Mouse (Mus musculus): Measurements from ENCODE around the gene Fam50a. TPM values are rescaled to one million over a fixed set of nuclear protein-coding genes. Genes with fewer than 3 reads are reported as not detected.
"Not testable (repeated sequence)": the region's sequence is repeated elsewhere in the genome, so short reads cannot be mapped to it uniquely, and the experiment has no call there.

Fam50a gene
- total RNA-seq, 1 experiment from 2014 or later = 53.9 TPM

- ATAC-seq (replicated peaks in 1 of 2; ENCODE audit: insufficient read depth in 1 of 2, low FRiP score in 2 of 2, low TSS enrichment in 1 of 2, low read depth in 1 of 2, poor library complexity in 2 of 2, severe bottlenecking in 2 of 2) = peak; percentile 80 to 94
These were observed 7.7 kb upstream of the Fam50a start, which contains the start of gene Gdi1 for GRCm38 (mm10) chrX:74304867-74305700. Gene Gdi1 (plus strand): TSS chrX:74304998.

DNA sequence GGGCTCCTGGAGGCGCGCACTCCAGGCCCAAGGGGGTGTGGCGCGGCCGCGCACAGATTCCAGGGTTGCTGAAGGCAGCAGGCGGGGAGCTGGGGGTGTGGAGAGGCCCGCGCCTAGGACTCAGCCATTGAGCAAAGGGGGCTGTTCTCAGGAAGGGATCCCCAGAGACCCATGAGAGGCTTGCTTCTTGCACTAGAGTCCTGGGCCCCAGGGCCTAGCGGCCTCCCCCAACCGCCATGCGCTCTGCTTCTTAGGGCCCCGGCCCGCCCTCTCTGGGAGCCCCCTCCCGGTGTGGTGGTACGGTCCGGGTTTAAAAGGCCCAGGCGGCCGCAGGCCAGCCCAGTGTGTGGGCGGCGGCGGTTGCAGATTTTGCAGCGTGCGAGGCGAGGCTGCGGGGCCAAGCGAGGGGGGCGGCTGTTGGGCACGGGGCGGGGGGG lies 15.9 kb downstream of the Fam50a start, which contains the start of gene Plxna3:
Plxna3 (plus strand) TSS at position 342 of the 437 bp plus-strand sequence.
- peak; percentile 75 to 81 for ATAC-seq (replicated peaks in 1 of 2; ENCODE audit: insufficient read depth in 1 of 2, low FRiP score in 2 of 2, low TSS enrichment in 1 of 2, low read depth in 1 of 2, poor library complexity in 2 of 2, severe bottlenecking in 2 of 2)

GRCm38 (mm10) chrX:74329215-74329671 lies 16.4 kb downstream of the Fam50a start:
- no peak for ATAC-seq (replicated peaks in 1 of 2; ENCODE audit: insufficient read depth in 1 of 2, low FRiP score in 2 of 2, low TSS enrichment in 1 of 2, low read depth in 1 of 2, poor library complexity in 2 of 2, severe bottlenecking in 2 of 2)

DNA sequence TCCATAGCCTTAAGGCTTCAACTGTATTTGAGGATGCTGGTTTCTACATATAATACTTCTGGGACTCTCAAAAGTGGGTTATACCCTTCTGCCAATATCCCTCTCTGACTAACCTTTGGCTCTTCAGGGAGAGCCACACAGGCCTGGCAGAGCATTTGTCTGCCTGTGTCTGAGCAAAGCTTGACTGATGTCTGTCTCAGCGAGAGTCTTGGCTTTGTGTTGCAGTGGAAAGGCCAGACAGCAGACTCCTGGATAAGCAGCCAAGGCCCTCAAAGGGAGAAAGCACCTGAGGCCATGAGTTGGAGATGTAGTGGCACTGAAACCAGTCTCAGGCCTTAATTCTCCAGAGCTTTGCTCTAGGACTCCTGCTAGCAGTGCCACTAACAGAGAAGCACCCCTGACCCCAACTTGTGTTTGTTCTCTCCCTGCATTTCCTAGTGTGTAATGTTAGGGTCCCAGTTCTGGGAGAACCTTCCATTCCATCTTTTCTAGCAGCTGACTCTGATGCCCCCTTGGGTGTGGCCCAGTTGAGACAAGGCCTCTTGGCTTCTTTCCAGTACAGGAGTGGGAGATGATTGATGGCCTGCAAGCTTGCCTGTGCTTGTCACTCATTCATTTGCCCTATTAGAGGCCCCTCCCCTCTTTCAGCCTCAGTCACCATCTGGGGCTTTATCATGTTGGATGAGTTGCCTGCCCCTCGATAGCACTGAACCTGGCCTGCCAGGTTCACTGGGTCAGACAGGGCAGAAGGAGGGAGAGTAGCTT lies 17.5 kb downstream of the Fam50a start:
- ATAC-seq (replicated peaks in 1 of 2; ENCODE audit: insufficient read depth in 1 of 2, low FRiP score in 2 of 2, low TSS enrichment in 1 of 2, low read depth in 1 of 2, poor library complexity in 2 of 2, severe bottlenecking in 2 of 2) = no peak

DNA sequence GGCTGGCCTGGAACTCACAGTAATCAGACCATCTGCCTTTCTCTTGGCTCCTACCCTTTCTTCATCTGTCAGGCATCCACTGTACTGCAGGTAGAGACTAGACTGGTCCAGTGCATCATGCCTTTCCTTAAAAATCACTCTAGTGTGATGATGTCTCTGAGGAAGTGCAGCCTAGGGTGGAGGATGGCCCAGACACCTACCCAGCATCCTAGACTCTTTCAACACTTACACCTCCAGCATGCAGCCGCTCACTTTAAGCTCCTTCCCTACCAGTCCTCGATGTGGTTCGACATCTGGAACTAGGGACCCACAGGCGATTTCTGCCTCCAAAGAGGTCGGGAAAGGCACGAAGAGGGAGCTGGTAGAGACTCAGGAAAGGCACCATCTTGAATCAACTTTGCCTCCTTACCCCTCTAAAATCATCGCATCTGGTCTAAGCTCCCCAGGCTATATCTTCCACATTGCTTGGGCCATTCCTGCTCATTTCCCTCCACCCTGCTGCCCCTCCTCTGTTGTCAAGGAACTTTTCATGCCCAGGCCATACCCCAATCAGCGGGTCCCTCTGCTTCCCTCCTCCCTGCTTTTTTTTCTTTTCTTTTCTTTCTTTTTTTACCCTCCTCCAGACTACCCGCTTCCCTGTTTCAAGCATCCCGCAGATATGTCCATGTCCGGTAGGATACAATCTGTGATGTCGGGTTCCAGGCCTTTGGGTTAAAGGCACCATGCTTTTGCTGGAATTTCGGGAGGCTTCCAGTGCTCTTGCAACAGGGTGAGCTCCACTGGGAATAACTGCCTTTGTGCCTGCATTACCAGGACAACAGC lies 40.0 kb downstream of the Fam50a start:
- 0 out of 4 replicates have a peak, but pooled peaks of 1 of the 2 experiments have one; percentile 5 for ATAC-seq (replicated peaks in 1 of 2; ENCODE audit: insufficient read depth in 1 of 2, low FRiP score in 2 of 2, low TSS enrichment in 1 of 2, low read depth in 1 of 2, poor library complexity in 2 of 2, severe bottlenecking in 2 of 2)

DNA sequence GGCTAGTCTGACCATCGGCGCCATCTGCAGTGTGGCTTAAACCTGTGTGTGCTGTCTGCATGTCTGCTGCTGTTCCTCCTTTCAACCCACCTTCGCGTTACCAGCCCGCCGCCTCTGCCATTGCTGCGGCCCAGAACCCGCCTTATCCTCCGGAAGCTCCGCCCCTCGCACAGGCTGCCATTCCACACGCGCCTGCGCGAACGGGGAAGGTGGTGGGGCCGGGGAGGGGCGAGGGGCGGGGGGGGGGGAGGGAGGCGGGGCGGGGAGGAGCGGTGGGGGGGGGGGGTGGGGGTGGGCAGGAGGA lies 40.6 kb downstream of the Fam50a start, which contains the start of gene Lage3:
Lage3 (minus strand) TSS at position 152 of the 304 bp plus-strand sequence.
- ATAC-seq (replicated peaks in 1 of 2; ENCODE audit: insufficient read depth in 1 of 2, low FRiP score in 2 of 2, low TSS enrichment in 1 of 2, low read depth in 1 of 2, poor library complexity in 2 of 2, severe bottlenecking in 2 of 2) = peak; percentile 83 to 90

GRCm38 (mm10) chrX:74357069-74357468 lies 44.2 kb downstream of the Fam50a start:
- not testable (repeated sequence) for ATAC-seq (replicated peaks in 1 of 2; ENCODE audit: insufficient read depth in 1 of 2, low FRiP score in 2 of 2, low TSS enrichment in 1 of 2, low read depth in 1 of 2, poor library complexity in 2 of 2, severe bottlenecking in 2 of 2)

DNA sequence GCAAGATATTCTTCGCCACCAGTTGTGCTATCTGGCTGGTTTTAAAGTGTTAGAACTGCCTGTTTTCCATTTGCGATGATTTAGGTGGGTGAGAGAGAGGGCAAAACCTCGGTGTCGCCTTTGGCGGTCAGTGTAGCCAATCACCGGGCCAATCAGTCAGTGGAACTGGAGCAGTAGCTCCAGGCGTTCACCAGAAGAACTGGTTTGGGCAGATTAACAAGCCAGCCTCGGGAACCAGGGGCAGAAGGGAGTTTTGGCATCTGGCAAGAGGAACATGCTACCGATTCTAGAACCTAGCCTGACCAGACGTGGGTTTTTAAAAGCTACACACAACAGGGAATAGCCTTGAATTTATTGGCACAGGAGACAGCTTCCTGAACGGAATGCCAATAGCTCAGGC lies 46.3 kb downstream of the Fam50a start:
- no peak for ATAC-seq (replicated peaks in 1 of 2; ENCODE audit: insufficient read depth in 1 of 2, low FRiP score in 2 of 2, low TSS enrichment in 1 of 2, low read depth in 1 of 2, poor library complexity in 2 of 2, severe bottlenecking in 2 of 2)

- no peak for ATAC-seq (replicated peaks in 1 of 2; ENCODE audit: insufficient read depth in 1 of 2, low FRiP score in 2 of 2, low TSS enrichment in 1 of 2, low read depth in 1 of 2, poor library complexity in 2 of 2, severe bottlenecking in 2 of 2)
These were observed 54.7 kb downstream of the Fam50a start for GRCm38 (mm10) chrX:74367512-74367911.

DNA sequence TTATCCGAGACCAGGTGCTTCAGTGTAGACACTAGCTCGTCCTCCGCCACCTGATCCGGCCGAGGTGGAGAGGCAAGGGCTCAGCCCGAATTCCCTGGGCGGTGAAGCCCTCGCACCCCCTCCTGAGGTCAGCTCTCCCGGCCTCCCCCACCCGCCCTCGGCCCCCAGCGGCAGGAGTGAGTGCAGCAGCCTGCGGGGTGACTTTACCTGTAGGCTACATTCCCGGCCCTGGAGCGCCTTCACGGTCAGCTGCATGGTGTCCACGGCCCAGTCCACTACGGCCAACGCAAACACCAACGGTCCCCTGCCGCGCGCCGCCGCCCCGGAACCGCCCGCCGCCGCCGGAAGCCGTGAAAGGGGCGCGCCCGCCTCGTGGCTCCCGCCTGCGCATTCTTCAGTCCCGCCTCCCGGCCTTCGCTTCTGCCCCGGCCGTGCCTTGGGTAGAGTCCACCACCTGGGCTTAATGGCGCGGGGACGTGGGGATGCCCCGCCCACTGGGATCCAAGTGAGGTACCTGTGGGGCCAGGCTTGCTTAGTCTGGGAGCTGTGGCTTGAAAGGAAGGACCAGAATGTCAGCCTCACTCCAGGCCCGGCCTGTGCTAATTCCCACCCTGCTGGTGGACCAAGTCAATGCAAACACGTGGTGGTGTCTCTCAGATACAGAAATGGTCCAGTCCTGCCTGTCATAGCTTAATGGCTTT lies 55.5 kb downstream of the Fam50a start:
- ATAC-seq (replicated peaks in 1 of 2; ENCODE audit: insufficient read depth in 1 of 2, low FRiP score in 2 of 2, low TSS enrichment in 1 of 2, low read depth in 1 of 2, poor library complexity in 2 of 2, severe bottlenecking in 2 of 2) = peak; percentile 44 to 61

Other genes with a start within 250 kb of the Fam50a start
- not detected in 2 replicates for gene Opn1mw, start 185.6 kb upstream of the Fam50a start, total RNA-seq (2017)
- gene Mecp2, start 177.7 kb upstream of the Fam50a start, total RNA-seq (2017) = 20.2 and 31.3 TPM in 2 replicates
- not detected in 2 replicates for gene Tex28, start 145.2 kb upstream of the Fam50a start, total RNA-seq (2017)
- 0.50 and 0.56 TPM in 2 replicates for gene Tktl1, start 135.8 kb upstream of the Fam50a start, total RNA-seq (2017)
- 446 and 476 TPM in 2 replicates for gene Flna, start 63.2 kb upstream of the Fam50a start, total RNA-seq (2017)
- 83.7 and 99.9 TPM in 2 replicates for gene Emd, start 58.3 kb upstream of the Fam50a start, total RNA-seq (2017)
- gene Rpl10, start 42.2 kb upstream of the Fam50a start, total RNA-seq (2017) = 1,106 and 1,575 TPM in 2 replicates
- 29.6 and 50.0 TPM in 2 replicates for gene Taz, start 31.1 kb upstream of the Fam50a start, total RNA-seq (2017)
- 18.4 and 28.7 TPM in 2 replicates for gene Dnase1l1, start 30.7 kb upstream of the Fam50a start, total RNA-seq (2017)
- gene Atp6ap1, start 15.9 kb upstream of the Fam50a start, total RNA-seq (2017) = 156 and 166 TPM in 2 replicates
- 34.8 and 61.8 TPM in 2 replicates for gene Gdi1, start 8.0 kb upstream of the Fam50a start, total RNA-seq (2017)
- gene Plxna3, start 16.0 kb downstream of the Fam50a start, total RNA-seq (2017) = 6.0 and 6.2 TPM in 2 replicates
- 19.5 and 34.1 TPM in 2 replicates for gene Lage3, start 40.6 kb downstream of the Fam50a start, total RNA-seq (2017)
- gene Ubl4a, start 60.2 kb downstream of the Fam50a start, total RNA-seq (2017) = 20.8 and 25.7 TPM in 2 replicates
- gene Slc10a3, start 60.3 kb downstream of the Fam50a start, total RNA-seq (2017) = 9.7 and 11.3 TPM in 2 replicates
- 12.6 and 15.8 TPM in 2 replicates for gene Fam3a, start 80.2 kb downstream of the Fam50a start, total RNA-seq (2017)
- gene Ikbkg, start 80.3 kb downstream of the Fam50a start, total RNA-seq (2017) = 40.7 and 50.7 TPM in 2 replicates
- gene G6pdx, start 116.2 kb downstream of the Fam50a start, total RNA-seq (2017) = 54.5 and 63.1 TPM in 2 replicates
- not detected in 2 replicates for gene Gm6880, start 168.4 kb downstream of the Fam50a start, total RNA-seq (2017)

Measured in hematopoietic stem cell, adult 5-6 weeks (primary cell).